Mouse (Mus musculus): ENCODE results near the gene Nupr1. TPM values are rescaled to one million over a fixed set of nuclear protein-coding genes. Genes with fewer than 3 reads are reported as not detected.
"Not testable (repeated sequence)": the region's sequence is repeated elsewhere in the genome, so short reads cannot be mapped to it uniquely, and the experiment has no call there.

Gene Nupr1
- polyA plus RNA-seq, 1 experiment from 2014 or later, result 0.28 TPM

GRCm38 (mm10) chr7:126643244-126643617 is 12.6 kb upstream of the Nupr1 start:
- H3K4me3 ChIP-seq (replicated peaks); H3K9me3 ChIP-seq; H3K27me3 ChIP-seq; H3K4me2 ChIP-seq; H3K4me1 ChIP-seq (replicated peaks); H3K27ac ChIP-seq; H3K36me3 ChIP-seq; H3K9ac ChIP-seq (replicated peaks); ATAC-seq (ENCODE audit: insufficient number of reproducible peaks, insufficient read depth, low FRiP score, low TSS enrichment, low read depth): not testable (repeated sequence)
- 88% methylated on average over 3 of the region's 3 CpGs for WGBS

GRCm38 (mm10) chr7:126642545-126643243 is 12.0 kb upstream of the Nupr1 start:
- no peak overlapping the region for H3K9ac ChIP-seq (replicated peaks)
- no peak overlapping the region for H3K4me3 ChIP-seq (replicated peaks)
- 0 out of 2 replicates have a peak, but pooled peaks cover 4% of the 10 kb centered on the region for H3K27me3 ChIP-seq
- WGBS, result 79% methylated on average over 5 of the region's 5 CpGs
- H3K4me1 ChIP-seq (replicated peaks), result no peaks in the 10 kb centered on the region; the same call in 1 of the 2 replicates
- H3K9me3 ChIP-seq, result no peaks in the 10 kb centered on the region
- no peaks in the 10 kb centered on the region for H3K36me3 ChIP-seq
- H3K4me2 ChIP-seq, result no peak overlapping the region
- no peak overlapping the region for H3K27ac ChIP-seq
- ATAC-seq (ENCODE audit: insufficient number of reproducible peaks, insufficient read depth, low FRiP score, low TSS enrichment, low read depth), result no peak

- Histone ChIP-seq H3K4me1 (replicated peaks) (peaks cover 25% of the 10 kb centered on the region), H3K27me3 (peaks cover 4% of the 10 kb centered on the region; the same call in 1 of the 2 replicates), H3K4me2 (no peak overlapping the region), H3K4me3 (replicated peaks) (no peak overlapping the region), H3K9ac (replicated peaks) (no peak overlapping the region), H3K9me3 (no peaks in the 10 kb centered on the region), H3K27ac (no peak overlapping the region), H3K36me3 (no peaks in the 10 kb centered on the region)
- no peak for ATAC-seq (ENCODE audit: insufficient number of reproducible peaks, insufficient read depth, low FRiP score, low TSS enrichment, low read depth)
- 16% methylated on average over 4 of the region's 4 CpGs for WGBS
Observed at GRCm38 (mm10) chr7:126636733-126637520, 6.3 kb upstream of the Nupr1 start.

DNA sequence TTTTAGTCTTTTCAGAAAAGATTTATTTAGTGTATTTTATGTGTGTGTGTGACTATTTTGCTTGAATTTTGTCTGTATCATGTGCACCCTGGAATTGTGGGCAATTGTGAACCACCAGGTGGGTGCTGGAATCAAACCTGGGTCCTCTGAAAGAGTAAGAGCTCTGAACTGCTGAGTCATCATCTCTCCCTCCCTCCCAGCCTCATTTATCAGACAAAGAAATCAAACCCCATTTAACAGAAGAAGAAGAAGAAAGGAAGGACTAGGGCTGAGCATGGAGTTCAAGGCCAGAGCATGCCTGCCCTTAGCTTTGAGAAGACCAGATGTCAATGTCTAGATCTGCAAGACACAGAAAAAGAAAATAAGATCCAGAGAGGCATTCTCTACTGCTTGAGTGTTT is 4.7 kb upstream of the Nupr1 start:
- Histone ChIP-seq H3K27ac (no peak overlapping the region), H3K4me3 (replicated peaks) (no peak overlapping the region), H3K36me3 (no peaks in the 10 kb centered on the region), H3K4me2 (no peak overlapping the region), H3K27me3 (peaks cover 4% of the 10 kb centered on the region; the same call in 1 of the 2 replicates), H3K9ac (replicated peaks) (no peak overlapping the region), H3K4me1 (replicated peaks) (peaks cover 25% of the 10 kb centered on the region), H3K9me3 (no peaks in the 10 kb centered on the region)
- ATAC-seq (ENCODE audit: insufficient number of reproducible peaks, insufficient read depth, low FRiP score, low TSS enrichment, low read depth), result no peak

DNA sequence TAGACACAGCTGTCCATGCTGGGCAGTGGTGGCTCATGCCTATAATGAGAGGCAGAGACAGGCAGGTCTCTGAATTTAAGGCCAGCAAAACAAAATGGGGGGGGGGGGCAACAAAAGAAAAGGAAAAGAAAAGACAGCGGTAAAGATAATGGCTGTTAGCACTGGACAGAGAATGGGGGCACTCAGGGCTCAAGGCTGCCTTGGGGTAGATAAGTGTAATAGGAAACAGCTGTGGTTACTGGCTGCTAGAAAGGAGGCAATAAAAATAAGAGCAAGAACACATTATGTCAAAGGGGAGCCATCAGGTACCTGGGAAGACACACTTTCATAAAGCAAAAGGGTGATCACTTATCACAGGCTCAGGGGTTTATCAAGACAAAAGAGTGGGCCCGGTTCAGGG is 1.8 kb upstream of the Nupr1 start:
- no peak for ATAC-seq (ENCODE audit: insufficient number of reproducible peaks, insufficient read depth, low FRiP score, low TSS enrichment, low read depth)
- Histone ChIP-seq H3K36me3 (no peaks in the 10 kb centered on the region), H3K9me3 (no peaks in the 10 kb centered on the region), H3K9ac (replicated peaks) (no peak overlapping the region), H3K27ac (no peak overlapping the region), H3K4me1 (replicated peaks) (peaks cover 40% of the 10 kb centered on the region), H3K4me3 (replicated peaks) (no peak overlapping the region), H3K4me2 (no peak overlapping the region), H3K27me3 (no peaks in the 10 kb centered on the region; the same call in 1 of the 2 replicates)
- 49% methylated on average over 2 of the region's 2 CpGs for WGBS

GRCm38 (mm10) chr7:126629915-126630314 is 746 bp downstream of the Nupr1 start:
- Histone ChIP-seq H3K9ac (replicated peaks) (no peak overlapping the region), H3K4me3 (replicated peaks) (no peak overlapping the region), H3K4me2 (no peak overlapping the region), H3K9me3 (no peaks in the 10 kb centered on the region), H3K36me3 (no peaks in the 10 kb centered on the region), H3K4me1 (replicated peaks) (peaks cover 39% of the 10 kb centered on the region), H3K27me3 (no peaks in the 10 kb centered on the region), H3K27ac (no peak overlapping the region)
- 23% methylated on average over 3 of the region's 3 CpGs for WGBS
- no peak for ATAC-seq (ENCODE audit: insufficient number of reproducible peaks, insufficient read depth, low FRiP score, low TSS enrichment, low read depth)

- WGBS, result 44% methylated on average over 6 of the region's 6 CpGs
- no peak overlapping the region for H3K4me2 ChIP-seq
- H3K4me3 ChIP-seq (replicated peaks), result no peak overlapping the region
- peaks cover 21% of the 10 kb centered on the region for H3K4me1 ChIP-seq (replicated peaks)
- H3K9me3 ChIP-seq, result no peaks in the 10 kb centered on the region
- no peaks in the 10 kb centered on the region for H3K36me3 ChIP-seq
- H3K27ac ChIP-seq, result 0 out of 2 replicates have a peak overlapping the region, but pooled peaks have one; percentile 42
- no peak overlapping the region; the same call in 1 of the 2 replicates for H3K9ac ChIP-seq (replicated peaks)
- ATAC-seq (ENCODE audit: insufficient number of reproducible peaks, insufficient read depth, low FRiP score, low TSS enrichment, low read depth), result no peak
- H3K27me3 ChIP-seq, result no peaks in the 10 kb centered on the region
Observed at GRCm38 (mm10) chr7:126628111-126628510, 2.5 kb downstream of the Nupr1 start.

GRCm38 (mm10) chr7:126625807-126626600 is 4.7 kb downstream of the Nupr1 start:
- Histone ChIP-seq H3K9me3 (no peaks in the 10 kb centered on the region), H3K9ac (replicated peaks) (no peak overlapping the region), H3K4me3 (replicated peaks) (no peak overlapping the region), H3K27me3 (no peaks in the 10 kb centered on the region), H3K4me2 (no peak overlapping the region), H3K36me3 (no peaks in the 10 kb centered on the region), H3K4me1 (replicated peaks) (peaks cover 18% of the 10 kb centered on the region; the same call in 1 of the 2 replicates), H3K27ac (no peak overlapping the region)
- WGBS, result 80% methylated on average over 3 of the region's 3 CpGs
- no peak for ATAC-seq (ENCODE audit: insufficient number of reproducible peaks, insufficient read depth, low FRiP score, low TSS enrichment, low read depth)

- ATAC-seq (ENCODE audit: insufficient number of reproducible peaks, insufficient read depth, low FRiP score, low TSS enrichment, low read depth), result no peak
- Histone ChIP-seq H3K27ac (no peak overlapping the region), H3K4me1 (replicated peaks) (peaks cover 18% of the 10 kb centered on the region; the same call in 1 of the 2 replicates), H3K9me3 (no peaks in the 10 kb centered on the region), H3K9ac (replicated peaks) (no peak overlapping the region), H3K4me3 (replicated peaks) (no peak overlapping the region), H3K27me3 (no peaks in the 10 kb centered on the region), H3K4me2 (no peak overlapping the region), H3K36me3 (no peaks in the 10 kb centered on the region)
- WGBS, result 51% methylated on average over 6 of the region's 6 CpGs
Observed at GRCm38 (mm10) chr7:126625369-126625768, 5.3 kb downstream of the Nupr1 start.

GRCm38 (mm10) chr7:126624774-126625173 is 5.9 kb downstream of the Nupr1 start:
- Histone ChIP-seq H3K27me3 (no peaks in the 10 kb centered on the region), H3K36me3 (no peaks in the 10 kb centered on the region), H3K9ac (replicated peaks) (no peak overlapping the region), H3K9me3 (no peaks in the 10 kb centered on the region), H3K4me1 (replicated peaks) (peaks cover 18% of the 10 kb centered on the region; the same call in 1 of the 2 replicates), H3K4me2 (no peak overlapping the region), H3K27ac (no peak overlapping the region), H3K4me3 (replicated peaks) (no peak overlapping the region)
- ATAC-seq (ENCODE audit: insufficient number of reproducible peaks, insufficient read depth, low FRiP score, low TSS enrichment, low read depth), result no peak
- 72% methylated on average over 16 of the region's 16 CpGs for WGBS

GRCm38 (mm10) chr7:126623381-126623780 is 7.3 kb downstream of the Nupr1 start:
- Histone ChIP-seq H3K4me1 (replicated peaks) (peaks cover 9% of the 10 kb centered on the region; the same call in 1 of the 2 replicates), H3K36me3 (no peaks in the 10 kb centered on the region), H3K27me3 (no peaks in the 10 kb centered on the region), H3K4me3 (replicated peaks) (no peak overlapping the region), H3K27ac (no peak overlapping the region), H3K4me2 (no peak overlapping the region), H3K9ac (replicated peaks) (no peak overlapping the region), H3K9me3 (no peaks in the 10 kb centered on the region)
- ATAC-seq (ENCODE audit: insufficient number of reproducible peaks, insufficient read depth, low FRiP score, low TSS enrichment, low read depth), result no peak
- 91% methylated on average over 1 of the region's 1 CpGs for WGBS
